In the genomic region with DNA sequence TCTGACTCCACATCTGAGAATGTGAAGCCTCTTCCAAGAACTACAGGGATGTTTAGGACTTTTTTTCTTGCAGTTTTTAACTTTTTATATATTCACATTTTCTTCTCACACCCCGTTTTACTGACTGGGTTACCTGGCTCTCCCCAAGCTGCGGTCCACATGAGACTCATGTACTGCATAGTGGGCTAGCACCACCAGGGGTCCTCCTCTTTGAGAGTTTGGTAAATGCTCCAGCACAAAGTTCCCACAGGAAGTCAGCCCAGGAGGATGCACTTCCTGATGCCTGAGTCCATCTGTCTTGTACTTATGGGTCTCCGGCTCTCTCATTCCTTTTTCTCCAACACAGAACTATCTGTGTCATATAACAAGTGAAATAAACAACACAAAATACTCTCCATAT, we compare ENCODE assay signal across 11 mouse cellular contexts. TPM values are rescaled to one million over a fixed set of nuclear protein-coding genes. Genes with fewer than 3 reads are reported as not detected.
A peak's percentile ranks its signal among the peaks of the same experiment; 100 is the strongest.
DNase-seq lines count a peak whose midpoint lies in the region; ATAC-seq and TF ChIP-seq lines count a peak whose summit lies in the region.
"Had no signal": no experiment of that assay in that cellular context is flagged by ENCODE, and none has a peak within 500 bp of the region (broad histone marks: within the 10 kb centered on the region; RNA-seq: fewer than 3 reads in every experiment).

No protein-coding gene starts in this region.

- DNase-seq in embryonic facial prominence, embryonic 11.5 days (ENCODE audit: low spot score) = peak; percentile 16
- no peak for DNase-seq in embryonic facial prominence, embryonic 10.5 days (ENCODE audit: low spot score)
- DNase-seq in kidney, adult 2 months = peak; percentile 27
- no peak for DNase-seq in kidney, adult 11 months
- peak; percentile 8 for DNase-seq in ES-E14 (ENCODE audit: low read depth, low spot score)
- peak; percentile 24 to 58 for DNase-seq in kidney, postnatal 36 days
- no peak for DNase-seq in urinary bladder, adult 2 months (ENCODE audit: low spot score)
- DNase-seq: thymus, postnatal 25 days had no signal

- no peaks in the 10 kb centered on the region for H3K9me3 ChIP-seq in embryonic facial prominence, embryonic 11.5 days (replicated peaks; ENCODE audit: control insufficient read depth, low read length)
- no peaks in the 10 kb centered on the region for H3K9me3 ChIP-seq in embryonic facial prominence, embryonic 10.5 days
- no peaks in the 10 kb centered on the region for H3K9me3 ChIP-seq in ES-E14 (ENCODE audit: control insufficient read depth, insufficient read depth, low read depth, low read length)
- H3K9me3 ChIP-seq: forebrain, embryonic 10.5 days; lung, embryonic 15.5 days had no signal

- TF ChIP-seq POLR2A in kidney, adult 2 months (IDR thresholded peaks at IDR 0.05; ENCODE audit: low read depth, low read length) = no peak

- in situ Hi-C loops in ES-E14 (cut with MboI; ENCODE audit: low sequenced_read_pairs in 2 of 2, unreplicated experiment in 2 of 2) = no loop called here

- H3K27ac ChIP-seq in embryonic facial prominence, embryonic 11.5 days (replicated peaks; ENCODE audit: low read depth, low read length) = no peak overlapping the region
- no peak overlapping the region for H3K27ac ChIP-seq in embryonic facial prominence, embryonic 10.5 days (replicated peaks)
- no peak overlapping the region for H3K27ac ChIP-seq in kidney, adult 2 months (ENCODE audit: insufficient read depth, low read depth, low read length)
- H3K27ac ChIP-seq in ES-E14 (ENCODE audit: insufficient read depth, low read depth, low read length, poor library complexity, severe bottlenecking) = no peak overlapping the region
- H3K27ac ChIP-seq: forebrain, embryonic 10.5 days; lung, embryonic 15.5 days had no signal

- H3K9ac ChIP-seq in embryonic facial prominence, embryonic 11.5 days (replicated peaks; ENCODE audit: low read length) = no peak overlapping the region
- no peak overlapping the region for H3K9ac ChIP-seq in ES-E14 (ENCODE audit: insufficient read depth, low read depth, low read length, poor library complexity, severe bottlenecking)
- H3K9ac ChIP-seq: lung, embryonic 15.5 days had no signal

- no peak overlapping the region for H3K4me2 ChIP-seq in embryonic facial prominence, embryonic 11.5 days (ENCODE audit: low read depth, low read length)
- H3K4me2 ChIP-seq: lung, embryonic 15.5 days had no signal

- WGBS in embryonic facial prominence, embryonic 11.5 days = 82% methylated on average over 3 of the region's 3 CpGs
- WGBS in embryonic facial prominence, embryonic 10.5 days = 87% methylated on average over 3 of the region's 3 CpGs
- WGBS in kidney, adult 2 months = 79% methylated on average over 3 of the region's 3 CpGs

- ATAC-seq in embryonic facial prominence, embryonic 11.5 days (replicated peaks; ENCODE audit: insufficient number of reproducible peaks, low FRiP score, low TSS enrichment, low read depth) = no peak
- ATAC-seq in CD4-positive, CD25-positive, alpha-beta regulatory T cell, adult 4 months = no peak

- no peaks in the 10 kb centered on the region for H3K27me3 ChIP-seq in embryonic facial prominence, embryonic 11.5 days (ENCODE audit: control insufficient read depth, insufficient read depth, low read length)
- no peaks in the 10 kb centered on the region for H3K27me3 ChIP-seq in embryonic facial prominence, embryonic 10.5 days (replicated peaks; ENCODE audit: low read depth, poor library complexity, severe bottlenecking)
- no peaks in the 10 kb centered on the region for H3K27me3 ChIP-seq in kidney, adult 2 months (replicated peaks; ENCODE audit: control insufficient read depth, insufficient read depth, low read length)
- H3K27me3 ChIP-seq: lung, embryonic 15.5 days had no signal

- no peaks in the 10 kb centered on the region for H3K4me1 ChIP-seq in embryonic facial prominence, embryonic 11.5 days (ENCODE audit: control insufficient read depth, insufficient read depth, low read length)
- no peaks in the 10 kb centered on the region for H3K4me1 ChIP-seq in embryonic facial prominence, embryonic 10.5 days
- H3K4me1 ChIP-seq in kidney, adult 2 months (ENCODE audit: control insufficient read depth, insufficient read depth, low read length) = no peaks in the 10 kb centered on the region
- no peaks in the 10 kb centered on the region for H3K4me1 ChIP-seq in ES-E14 (ENCODE audit: control insufficient read depth in 2 of 2, insufficient read depth in 2 of 2, low read length in 2 of 2, poor library complexity in 1 of 2)
- H3K4me1 ChIP-seq: forebrain, embryonic 10.5 days; lung, embryonic 15.5 days had no signal

- H3K36me3 ChIP-seq in embryonic facial prominence, embryonic 11.5 days (replicated peaks; ENCODE audit: control insufficient read depth, insufficient read depth, low read depth, low read length) = peaks cover 14% of the 10 kb centered on the region
- H3K36me3 ChIP-seq in embryonic facial prominence, embryonic 10.5 days (replicated peaks) = peaks cover 97% of the 10 kb centered on the region
- H3K36me3 ChIP-seq in kidney, adult 2 months (ENCODE audit: control insufficient read depth, insufficient read depth, low read length) = peaks cover 2% of the 10 kb centered on the region
- peaks cover 22% of the 10 kb centered on the region for H3K36me3 ChIP-seq in ES-E14 (ENCODE audit: control insufficient read depth, insufficient read depth, low read length, poor library complexity, severe bottlenecking)

- no peak overlapping the region for H3K4me3 ChIP-seq in embryonic facial prominence, embryonic 11.5 days (ENCODE audit: low read depth, low read length)
- H3K4me3 ChIP-seq in embryonic facial prominence, embryonic 10.5 days = no peak overlapping the region
- no peak overlapping the region for H3K4me3 ChIP-seq in kidney, adult 2 months (ENCODE audit: insufficient read depth, low read depth, low read length)
- H3K4me3 ChIP-seq in ES-E14 (ENCODE audit: insufficient read depth in 1 of 2, low read depth in 1 of 2, low read length in 2 of 2, poor library complexity in 1 of 2, severe bottlenecking in 1 of 2) = no peak overlapping the region
- H3K4me3 ChIP-seq: forebrain, embryonic 10.5 days; lung, embryonic 15.5 days had no signal

- TF ChIP-seq CTCF in kidney, adult 2 months (conservative IDR thresholded peaks at IDR 0.05; ENCODE audit: insufficient read depth, insufficient read length, low read depth, low read length) = peak; percentile 26; the same call in 1 of the 2 replicates

TF ChIP-seq in ES-E14, 5 proteins besides CTCF, POLR2A, EP300 and RAD21:
- TF ChIP-seq ZNF384 (IDR thresholded peaks at IDR 0.05; ENCODE audit: low read depth, low read length) (no peak), HCFC1 (IDR thresholded peaks at IDR 0.05; ENCODE audit: borderline replicate concordance, insufficient read depth, low read length) (no peak), CHD2 (IDR thresholded peaks at IDR 0.05; ENCODE audit: low read depth, low read length) (no peak), MAFK (IDR thresholded peaks at IDR 0.05; ENCODE audit: insufficient read depth, low read depth, low read length) (no peak), ZC3H11A (IDR thresholded peaks at IDR 0.05; ENCODE audit: borderline replicate concordance, low read depth, low read length) (no peak)

RNA-seq across cellular contexts. Expression of gene Camsap1, which starts 35.1 kb away (rescaled TPM):
- 20.5 and 25.1 TPM in 2 replicates for polyA plus RNA-seq in embryonic facial prominence, embryonic 11.5 days (2014; fragmentation: Nextera tagmentation; extraction: Ambion mirVana)
- polyA plus RNA-seq in embryonic facial prominence, embryonic 10.5 days (2016; fragmentation: Nextera tagmentation; extraction: Ambion mirVana) = 36.1 and 41.9 TPM in 2 replicates
- polyA plus RNA-seq in kidney, adult 2 months (2012; rRNA removed) = 6.3 and 7.1 TPM in 2 replicates
- 37.2 and 39.7 TPM in 2 replicates for total RNA-seq in ES-E14 (2012; rRNA removed)
- 1 to 10 TPM; 6.0 to 9.7 TPM for polyA plus RNA-seq in CD4-positive, CD25-positive, alpha-beta regulatory T cell, adult 4 months (2017; shearing (Covaris generic))
- polyA plus RNA-seq in urinary bladder, adult 2 months (2012; rRNA removed) = 7.4 and 12.4 TPM in 2 replicates

Comparison
In these comparisons a context has a peak if more than half of its experiments do, and no peak if none do; other contexts are left out.
1. DNase-seq: peak in embryonic facial prominence, embryonic 11.5 days (single experiment), kidney, adult 2 months (single experiment), ES-E14 (single experiment) and kidney, postnatal 36 days (2 of 2); none in embryonic facial prominence, embryonic 10.5 days (single experiment), kidney, adult 11 months (single experiment) and urinary bladder, adult 2 months (single experiment).